Mouse (Mus musculus): Measurements from ENCODE around the gene Sdr42e1. TPM values are rescaled to one million over a fixed set of nuclear protein-coding genes. Genes with fewer than 3 reads are reported as not detected.

Gene Sdr42e1
- polyA plus RNA-seq (2012; rRNA removed) = 20.0 and 22.1 TPM in 2 replicates

DNA sequence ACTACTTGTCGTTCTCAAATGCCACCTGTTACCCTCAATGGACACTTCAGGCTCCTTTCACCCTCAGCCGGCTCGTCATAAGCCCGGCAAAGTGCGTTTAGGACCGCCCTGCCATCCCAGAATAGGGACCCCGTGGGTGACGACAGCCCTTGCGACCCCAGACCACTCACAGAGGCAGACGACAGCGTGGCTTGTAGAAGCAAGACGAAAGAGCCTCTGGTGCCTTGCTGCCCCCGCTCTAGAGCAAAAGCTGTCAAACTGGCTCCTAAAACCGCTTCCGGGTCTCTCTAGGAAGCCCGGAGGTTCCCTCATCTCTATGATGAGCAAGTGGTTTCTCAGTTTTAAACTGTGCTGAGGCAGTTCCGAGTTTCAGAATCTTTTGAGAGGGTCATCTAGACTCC is at the start of gene Sdr42e1:
Gene Sdr42e1, minus strand, starts transcription at position 260 of the 401 bp plus-strand sequence.

DNA sequence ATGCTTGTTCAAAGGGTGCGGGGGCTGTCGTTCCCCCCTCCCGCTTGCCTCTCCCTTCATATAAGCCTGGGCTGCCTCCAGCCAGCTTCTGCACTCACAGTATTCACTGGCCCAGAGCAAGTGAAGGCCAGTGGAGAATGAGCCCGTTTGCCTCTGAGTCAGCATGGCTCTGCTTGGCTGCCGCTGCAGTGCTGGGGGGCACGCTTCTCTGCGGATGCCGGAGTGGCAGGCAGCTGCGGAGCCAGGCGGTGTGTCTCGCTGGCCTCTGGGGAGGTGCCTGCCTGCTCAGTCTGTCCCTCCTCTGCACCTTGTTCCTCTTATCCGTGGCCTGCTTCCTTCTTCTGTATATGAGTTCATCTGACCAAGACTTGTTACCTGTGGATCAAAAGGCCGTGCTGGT is 28.4 kb upstream of the Sdr42e1 start, which contains the start of gene Hsd17b2:
Gene Hsd17b2, plus strand, starts transcription at position 46 of the 400 bp plus-strand sequence.

Other genes with a start within 250 kb of the Sdr42e1 start
- 5.8 and 6.3 TPM in 2 replicates for gene Plcg2, start 175.4 kb downstream of the Sdr42e1 start, polyA plus RNA-seq (2012; rRNA removed)
- 209 and 241 TPM in 2 replicates for gene Hsd17b2, start 28.2 kb upstream of the Sdr42e1 start, polyA plus RNA-seq (2012; rRNA removed)
- 3.1 and 3.6 TPM in 2 replicates for gene Mphosph6, start 128.3 kb upstream of the Sdr42e1 start, polyA plus RNA-seq (2012; rRNA removed)

Data from colon, adult 2 months (tissue).